Mouse (Mus musculus): Measurements from ENCODE around the gene Gtpbp2. TPM values are rescaled to one million over a fixed set of nuclear protein-coding genes. Genes with fewer than 3 reads are reported as not detected.
A peak's percentile ranks its signal among the peaks of the same experiment; 100 is the strongest.

Gene Gtpbp2
- total RNA-seq, 2 experiments from 2014 or later, result 123 to 137 TPM

GRCm38 (mm10) chr17:46154336-46154735 is 6.5 kb upstream of the Gtpbp2 start:
- DNase-seq, result no peak

GRCm38 (mm10) chr17:46156680-46157079 is 4.2 kb upstream of the Gtpbp2 start:
- no peak for DNase-seq

GRCm38 (mm10) chr17:46157131-46157530 is 3.7 kb upstream of the Gtpbp2 start:
- no peak for DNase-seq

- DNase-seq, result no peak
Observed at GRCm38 (mm10) chr17:46159236-46159635, 1.6 kb upstream of the Gtpbp2 start.

GRCm38 (mm10) chr17:46160090-46160662 is 656 bp upstream of the Gtpbp2 start:
- DNase-seq, result peak; percentile 82 to 85

- DNase-seq, result no peak
Observed at GRCm38 (mm10) chr17:46161179-46161578, 347 bp downstream of the Gtpbp2 start.

GRCm38 (mm10) chr17:46161710-46162109 is 878 bp downstream of the Gtpbp2 start:
- no peak for DNase-seq

- DNase-seq, result no peak
Observed at GRCm38 (mm10) chr17:46162551-46162950, 1.7 kb downstream of the Gtpbp2 start.

GRCm38 (mm10) chr17:46162951-46163421 is 2.2 kb downstream of the Gtpbp2 start:
- DNase-seq, result no peak

- DNase-seq, result no peak
Observed at GRCm38 (mm10) chr17:46164301-46164700, 3.5 kb downstream of the Gtpbp2 start.

- DNase-seq, result no peak
Observed at GRCm38 (mm10) chr17:46164791-46165190, 4.0 kb downstream of the Gtpbp2 start.

- DNase-seq, result no peak
Observed at GRCm38 (mm10) chr17:46165460-46165859, 4.6 kb downstream of the Gtpbp2 start.

GRCm38 (mm10) chr17:46166270-46166669 is 5.4 kb downstream of the Gtpbp2 start:
- no peak for DNase-seq

GRCm38 (mm10) chr17:46167014-46167413 is 6.2 kb downstream of the Gtpbp2 start:
- DNase-seq, result no peak

- no peak for DNase-seq
Observed at GRCm38 (mm10) chr17:46168318-46168717, 7.5 kb downstream of the Gtpbp2 start.

GRCm38 (mm10) chr17:46168768-46169167 is 7.9 kb downstream of the Gtpbp2 start:
- DNase-seq, result no peak

- DNase-seq, result no peak
Observed at GRCm38 (mm10) chr17:46170538-46170937, 9.7 kb downstream of the Gtpbp2 start.

- DNase-seq, result no peak
Observed at GRCm38 (mm10) chr17:46182273-46182672, 21.4 kb downstream of the Gtpbp2 start.

- DNase-seq, result no peak
Observed at GRCm38 (mm10) chr17:46188829-46189228, 28.0 kb downstream of the Gtpbp2 start.

GRCm38 (mm10) chr17:46201151-46201550 is 40.3 kb downstream of the Gtpbp2 start:
- DNase-seq, result no peak

GRCm38 (mm10) chr17:46202421-46203071 is 41.7 kb downstream of the Gtpbp2 start, which contains the start of the genes Polh and Xpo5:
Gene Polh (minus strand): TSS chr17:46202645.
Gene Xpo5 (plus strand): TSS chr17:46202782.
- peak; percentile 90 to 92 for DNase-seq

GRCm38 (mm10) chr17:46203078-46203477 is 42.2 kb downstream of the Gtpbp2 start:
- DNase-seq, result no peak

- no peak for DNase-seq
Observed at GRCm38 (mm10) chr17:46206676-46207075, 45.8 kb downstream of the Gtpbp2 start.

- DNase-seq, result no peak
Observed at GRCm38 (mm10) chr17:46210550-46210949, 49.7 kb downstream of the Gtpbp2 start.

Measured in layer of hippocampus, postnatal 36 days (tissue).